Mouse (Mus musculus): Measurements from ENCODE around the gene 1700037C18Rik. TPM values are rescaled to one million over a fixed set of nuclear protein-coding genes. Genes with fewer than 3 reads are reported as not detected.
A peak's percentile ranks its signal among the peaks of the same experiment; 100 is the strongest.
"Not testable (repeated sequence)": the region's sequence is repeated elsewhere in the genome, so short reads cannot be mapped to it uniquely, and the experiment has no call there.

The 1700037C18Rik gene
- polyA plus RNA-seq, 1 experiment: 364 TPM

- TF ChIP-seq POLR2A (IDR thresholded peaks at IDR 0.05; ENCODE audit: control insufficient read depth, low read depth, low read length) (peak; percentile 91), CTCF (IDR thresholded peaks at IDR 0.05; ENCODE audit: control insufficient read depth, insufficient read depth, insufficient replicate concordance, low read depth, low read length) (no peak)
- no peaks in the 10 kb centered on the region; the same call in 1 of the 2 replicates for H3K4me1 ChIP-seq (ENCODE audit: control insufficient read depth, insufficient read depth, low read length)
- peaks cover 5% of the 10 kb centered on the region; the same call in 1 of the 2 replicates for H3K36me3 ChIP-seq (ENCODE audit: control insufficient read depth, insufficient read depth, low read length)
- H3K4me3 ChIP-seq (ENCODE audit: control insufficient read depth, low read depth, low read length): peak within 1 kb of the TSS; percentile 94
- peak within 1 kb of the TSS; percentile 90 for H3K27ac ChIP-seq (ENCODE audit: control insufficient read depth, insufficient read depth, low read depth, low read length)
- H3K27me3 ChIP-seq (ENCODE audit: control insufficient read depth, insufficient read depth, low read length): no peaks in the 10 kb centered on the region
Measured at GRCm38 (mm10) chr16:3872216-3873047, 36.1 kb downstream of the 1700037C18Rik start, which contains the start of gene Naa60. Gene Naa60 (plus strand): TSS chr16:3872375.

- Histone ChIP-seq H3K36me3 (ENCODE audit: control insufficient read depth, insufficient read depth, low read length) (peaks cover 7% of the 10 kb centered on the region), H3K27me3 (ENCODE audit: control insufficient read depth, insufficient read depth, low read length) (no peaks in the 10 kb centered on the region), H3K27ac (ENCODE audit: control insufficient read depth, insufficient read depth, low read depth, low read length) (peak overlapping the region; percentile 90), H3K4me3 (ENCODE audit: control insufficient read depth, low read depth, low read length) (peak overlapping the region; percentile 94), H3K4me1 (ENCODE audit: control insufficient read depth, insufficient read depth, low read length) (no peaks in the 10 kb centered on the region; the same call in none of the 2 replicates)
- TF ChIP-seq POLR2A (IDR thresholded peaks at IDR 0.05; ENCODE audit: control insufficient read depth, low read depth, low read length) (no peak), CTCF (IDR thresholded peaks at IDR 0.05; ENCODE audit: control insufficient read depth, insufficient read depth, insufficient replicate concordance, low read depth, low read length) (no peak)
Measured at GRCm38 (mm10) chr16:3871815-3872214, 36.7 kb downstream of the 1700037C18Rik start.

GRCm38 (mm10) chr16:3859254-3859653 is 49.2 kb downstream of the 1700037C18Rik start:
- H3K4me3 ChIP-seq (ENCODE audit: control insufficient read depth, low read depth, low read length): no peak overlapping the region
- H3K27ac ChIP-seq (ENCODE audit: control insufficient read depth, insufficient read depth, low read depth, low read length): no peak overlapping the region
- TF ChIP-seq CTCF (IDR thresholded peaks at IDR 0.05; ENCODE audit: control insufficient read depth, insufficient read depth, insufficient replicate concordance, low read depth, low read length): no peak
- no peak for TF ChIP-seq POLR2A (IDR thresholded peaks at IDR 0.05; ENCODE audit: control insufficient read depth, low read depth, low read length)
- H3K4me1 ChIP-seq (ENCODE audit: control insufficient read depth, insufficient read depth, low read length): no peaks in the 10 kb centered on the region
- H3K36me3 ChIP-seq (ENCODE audit: control insufficient read depth, insufficient read depth, low read length): no peaks in the 10 kb centered on the region
- H3K27me3 ChIP-seq (ENCODE audit: control insufficient read depth, insufficient read depth, low read length): no peaks in the 10 kb centered on the region

DNA sequence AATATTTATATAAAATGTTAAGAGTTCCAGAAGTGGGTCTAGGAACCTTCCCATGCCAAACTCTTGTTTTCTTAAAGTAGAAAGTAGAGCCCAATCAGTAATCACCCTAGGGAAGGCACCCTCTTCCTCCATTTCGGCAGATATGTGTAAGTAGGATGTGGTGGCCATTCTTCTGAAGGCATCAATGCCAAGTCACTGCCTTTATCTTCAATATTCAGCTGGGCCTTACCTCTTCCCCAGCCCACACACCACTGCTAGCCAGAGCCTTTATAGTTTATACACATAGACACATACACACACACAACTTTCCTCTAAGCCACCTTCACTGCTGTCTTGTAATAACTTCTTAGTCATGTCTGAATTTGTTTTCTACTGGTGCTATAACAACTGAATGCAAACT is 52.7 kb downstream of the 1700037C18Rik start:
- Histone ChIP-seq H3K36me3 (ENCODE audit: control insufficient read depth, insufficient read depth, low read length) (no peaks in the 10 kb centered on the region), H3K27ac (ENCODE audit: control insufficient read depth, insufficient read depth, low read depth, low read length) (no peak overlapping the region), H3K4me1 (ENCODE audit: control insufficient read depth, insufficient read depth, low read length) (no peaks in the 10 kb centered on the region), H3K27me3 (ENCODE audit: control insufficient read depth, insufficient read depth, low read length) (no peaks in the 10 kb centered on the region), H3K4me3 (ENCODE audit: control insufficient read depth, low read depth, low read length) (no peak overlapping the region)
- TF ChIP-seq CTCF (IDR thresholded peaks at IDR 0.05; ENCODE audit: control insufficient read depth, insufficient read depth, insufficient replicate concordance, low read depth, low read length): no peak
- TF ChIP-seq POLR2A (IDR thresholded peaks at IDR 0.05; ENCODE audit: control insufficient read depth, low read depth, low read length): no peak

DNA sequence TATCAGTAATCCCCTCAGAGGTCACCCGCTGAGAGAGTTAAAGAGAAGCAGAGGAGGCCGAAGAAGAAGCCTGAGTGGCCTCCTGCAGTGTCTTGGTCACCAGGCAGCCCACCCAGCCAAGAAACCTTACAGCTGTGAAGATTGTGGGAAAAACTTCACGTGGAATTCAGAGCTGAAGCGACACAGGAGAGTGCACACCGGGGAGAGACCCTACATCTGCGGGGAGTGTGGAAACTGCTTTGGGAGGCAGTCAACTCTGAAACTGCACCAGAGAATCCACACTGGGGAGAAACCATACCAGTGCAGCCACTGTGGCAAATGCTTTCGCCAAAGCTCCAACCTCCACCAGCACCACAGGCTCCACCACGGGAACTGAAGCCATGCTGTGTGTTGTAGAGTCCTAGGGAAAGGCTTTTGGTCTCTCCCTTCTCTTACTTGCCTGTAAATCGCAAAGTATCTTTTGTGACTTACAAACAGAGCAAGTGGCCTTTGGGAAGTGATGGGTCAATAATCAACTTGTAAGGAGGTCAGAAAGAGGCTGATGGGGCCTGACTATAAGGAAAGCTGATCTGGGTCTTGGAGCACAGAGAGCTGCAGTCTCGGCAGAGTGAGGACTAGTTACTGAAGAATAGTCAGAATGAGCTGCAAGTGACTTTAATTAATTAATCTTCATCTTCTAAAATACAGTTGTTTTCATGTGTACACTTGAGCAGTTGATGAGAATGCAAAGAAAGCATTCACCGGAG is 53.9 kb downstream of the 1700037C18Rik start:
- TF ChIP-seq POLR2A (IDR thresholded peaks at IDR 0.05; ENCODE audit: control insufficient read depth, low read depth, low read length) (no peak), CTCF (IDR thresholded peaks at IDR 0.05; ENCODE audit: control insufficient read depth, insufficient read depth, insufficient replicate concordance, low read depth, low read length) (no peak)
- Histone ChIP-seq H3K36me3 (ENCODE audit: control insufficient read depth, insufficient read depth, low read length) (no peaks in the 10 kb centered on the region; the same call in 1 of the 2 replicates), H3K4me1 (ENCODE audit: control insufficient read depth, insufficient read depth, low read length) (no peaks in the 10 kb centered on the region), H3K27me3 (ENCODE audit: control insufficient read depth, insufficient read depth, low read length) (no peaks in the 10 kb centered on the region), H3K4me3 (ENCODE audit: control insufficient read depth, low read depth, low read length) (no peak overlapping the region), H3K27ac (ENCODE audit: control insufficient read depth, insufficient read depth, low read depth, low read length) (no peak overlapping the region)

GRCm38 (mm10) chr16:3852586-3852985 is 55.9 kb downstream of the 1700037C18Rik start:
- Histone ChIP-seq H3K27ac (ENCODE audit: control insufficient read depth, insufficient read depth, low read depth, low read length) (no peak overlapping the region), H3K4me3 (ENCODE audit: control insufficient read depth, low read depth, low read length) (no peak overlapping the region), H3K36me3 (ENCODE audit: control insufficient read depth, insufficient read depth, low read length) (no peaks in the 10 kb centered on the region; the same call in 1 of the 2 replicates), H3K27me3 (ENCODE audit: control insufficient read depth, insufficient read depth, low read length) (no peaks in the 10 kb centered on the region), H3K4me1 (ENCODE audit: control insufficient read depth, insufficient read depth, low read length) (no peaks in the 10 kb centered on the region; the same call in 1 of the 2 replicates)
- no peak for TF ChIP-seq POLR2A (IDR thresholded peaks at IDR 0.05; ENCODE audit: control insufficient read depth, low read depth, low read length)
- TF ChIP-seq CTCF (IDR thresholded peaks at IDR 0.05; ENCODE audit: control insufficient read depth, insufficient read depth, insufficient replicate concordance, low read depth, low read length): no peak

GRCm38 (mm10) chr16:3851301-3851700 is 57.2 kb downstream of the 1700037C18Rik start:
- H3K4me1 ChIP-seq (ENCODE audit: control insufficient read depth, insufficient read depth, low read length); H3K4me3 ChIP-seq (ENCODE audit: control insufficient read depth, low read depth, low read length); H3K27me3 ChIP-seq (ENCODE audit: control insufficient read depth, insufficient read depth, low read length); H3K27ac ChIP-seq (ENCODE audit: control insufficient read depth, insufficient read depth, low read depth, low read length); H3K36me3 ChIP-seq (ENCODE audit: control insufficient read depth, insufficient read depth, low read length): not testable (repeated sequence)

Data from testis, adult 2 months (tissue).